Mouse (Mus musculus): ENCODE data around the gene Gnmt. TPM values are rescaled to one million over a fixed set of nuclear protein-coding genes. Genes with fewer than 3 reads are reported as not detected.
A peak's percentile ranks its signal among the peaks of the same experiment; 100 is the strongest.

The Gnmt gene
- total RNA-seq (2012; rRNA removed) (0.23 and 0.62 TPM in 2 replicates), polyA plus RNA-seq (2012; ENCODE audit: insufficient read depth in 1 of 2, insufficient read length in 2 of 2, low read depth in 1 of 2, low replicate concordance in 2 of 2, missing spikeins in 1 of 2) (1 to 10 TPM in 1 of 2 experiments, not detected in 1; 1.6 TPM)

GRCm38 (mm10) chr17:46728904-46729318 is at the start of gene Gnmt:
TSS of gene Gnmt (minus strand) at chr17:46729168.
- no peaks in the 10 kb centered on the region for H3K9me3 ChIP-seq (replicated peaks; ENCODE audit: insufficient read depth, low read length)
- no peaks in the 10 kb centered on the region for H3K27me3 ChIP-seq (ENCODE audit: control insufficient read depth in 1 of 2, insufficient read depth in 2 of 2, low read length in 2 of 2)
- no peak within 1 kb of the TSS for H3K4me3 ChIP-seq (ENCODE audit: control insufficient read depth in 1 of 2, insufficient read depth in 1 of 2, low read depth in 2 of 2, low read length in 2 of 2)
- no peak within 1 kb of the TSS for H3K27ac ChIP-seq (ENCODE audit: control insufficient read depth, low read depth, low read length)
- TF ChIP-seq NRF1 (IDR thresholded peaks at IDR 0.05; ENCODE audit: insufficient read depth, low read depth, low read length, poor library complexity, severe bottlenecking): no peak
- 0 out of 4 replicates have a peak, but pooled peaks of 1 of the 2 experiments have one; percentile 23 for TF ChIP-seq POLR2A (IDR thresholded peaks at IDR 0.05; ENCODE audit: control insufficient read depth in 1 of 2, insufficient read depth in 1 of 2, low read depth in 1 of 2, low read length in 2 of 2, poor library complexity in 1 of 2)
- no peaks in the 10 kb centered on the region for H3K36me3 ChIP-seq (ENCODE audit: control insufficient read depth in 1 of 2, insufficient read depth in 2 of 2, low read length in 2 of 2)
- no peaks in the 10 kb centered on the region for H3K4me1 ChIP-seq (ENCODE audit: control insufficient read depth in 1 of 2, insufficient read depth in 2 of 2, low read length in 2 of 2)
- no peak for DNase-seq (ENCODE audit: low read depth, low spot score)
- H3K9ac ChIP-seq (ENCODE audit: control insufficient read depth, low read depth, low read length, poor library complexity, severe bottlenecking): no peak within 1 kb of the TSS
- H3K79me2 ChIP-seq (ENCODE audit: control insufficient read depth, insufficient read depth, low read length, poor library complexity): no peaks in the 10 kb centered on the region

DNA sequence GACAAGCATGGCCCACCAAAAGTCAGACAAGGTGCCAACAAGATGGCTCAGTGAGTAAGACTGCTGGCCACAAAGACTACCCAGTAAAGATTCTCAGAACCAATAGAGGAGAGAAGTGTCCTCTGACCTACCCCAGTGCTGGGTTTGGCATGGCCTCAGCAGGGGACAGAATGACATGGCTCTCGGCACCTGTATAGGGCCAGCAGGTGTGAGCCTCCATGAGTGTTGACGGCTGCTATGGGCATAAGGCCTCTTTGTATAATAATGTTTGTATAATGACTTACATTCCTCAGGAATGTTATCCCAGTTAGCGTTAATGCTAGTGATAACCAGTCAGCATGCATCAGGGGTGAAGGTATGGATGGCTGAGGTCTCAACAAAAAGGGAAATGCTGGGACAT is 47.1 kb upstream of the Gnmt start:
- Histone ChIP-seq H3K27me3 (ENCODE audit: control insufficient read depth in 1 of 2, insufficient read depth in 2 of 2, low read length in 2 of 2) (no peaks in the 10 kb centered on the region), H3K27ac (ENCODE audit: control insufficient read depth, low read depth, low read length) (no peak overlapping the region), H3K79me2 (ENCODE audit: control insufficient read depth, insufficient read depth, low read length, poor library complexity) (peaks cover 15% of the 10 kb centered on the region), H3K4me1 (ENCODE audit: control insufficient read depth in 1 of 2, insufficient read depth in 2 of 2, low read length in 2 of 2) (peaks cover 0 to 11% of the 10 kb centered on the region in 2 experiments; a peak in 2 of 4 replicates), H3K9me3 (replicated peaks; ENCODE audit: insufficient read depth, low read length) (no peaks in the 10 kb centered on the region), H3K9ac (ENCODE audit: control insufficient read depth, low read depth, low read length, poor library complexity, severe bottlenecking) (no peak overlapping the region), H3K36me3 (ENCODE audit: control insufficient read depth in 1 of 2, insufficient read depth in 2 of 2, low read length in 2 of 2) (peaks cover 5 to 6% of the 10 kb centered on the region in 2 experiments), H3K4me3 (ENCODE audit: control insufficient read depth in 1 of 2, insufficient read depth in 1 of 2, low read depth in 2 of 2, low read length in 2 of 2) (no peak overlapping the region)
- TF ChIP-seq ZMIZ1 (IDR thresholded peaks at IDR 0.05; ENCODE audit: low read depth, low read length) (0 out of 2 replicates have a peak, but pooled peaks have one; percentile 56), POLR2A (IDR thresholded peaks at IDR 0.05; ENCODE audit: control insufficient read depth in 1 of 2, insufficient read depth in 1 of 2, low read depth in 1 of 2, low read length in 2 of 2, poor library complexity in 1 of 2) (0 out of 4 replicates have a peak, but pooled peaks of 1 of the 2 experiments have one; percentile 39), POLR2AphosphoS2 (IDR thresholded peaks at IDR 0.05; ENCODE audit: low read length) (no peak), MAFK (IDR thresholded peaks at IDR 0.05; ENCODE audit: borderline replicate concordance, low read depth, low read length) (no peak)
- peak; percentile 28 for DNase-seq (ENCODE audit: low read depth, low spot score)

DNA sequence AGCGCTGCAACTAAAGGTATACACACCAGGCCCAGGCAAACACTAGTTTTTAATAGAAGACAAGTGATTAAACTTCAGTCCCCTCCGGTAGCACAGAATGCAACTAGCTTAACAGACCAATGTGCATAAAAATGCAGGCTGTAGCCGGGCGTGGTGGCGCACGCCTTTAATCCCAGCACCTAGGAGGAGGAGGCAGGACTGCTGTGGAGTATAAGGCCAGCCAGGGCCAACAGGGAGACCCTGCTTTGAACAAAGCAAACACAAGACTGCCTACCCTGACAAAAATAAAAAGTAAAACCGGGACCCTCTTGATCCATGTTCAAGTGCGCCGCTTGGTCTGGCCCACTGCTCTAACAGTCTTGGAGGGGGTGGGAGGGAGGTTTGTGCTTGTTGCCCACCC is 46.1 kb upstream of the Gnmt start:
- Histone ChIP-seq H3K27ac (ENCODE audit: control insufficient read depth, low read depth, low read length) (no peak overlapping the region), H3K9ac (ENCODE audit: control insufficient read depth, low read depth, low read length, poor library complexity, severe bottlenecking) (no peak overlapping the region), H3K79me2 (ENCODE audit: control insufficient read depth, insufficient read depth, low read length, poor library complexity) (peaks cover 10% of the 10 kb centered on the region), H3K36me3 (ENCODE audit: control insufficient read depth in 1 of 2, insufficient read depth in 2 of 2, low read length in 2 of 2) (peaks cover 0 to 3% of the 10 kb centered on the region in 2 experiments; a peak in 3 of 4 replicates), H3K4me1 (ENCODE audit: control insufficient read depth in 1 of 2, insufficient read depth in 2 of 2, low read length in 2 of 2) (peaks cover 0 to 7% of the 10 kb centered on the region in 2 experiments; a peak in 1 of 4 replicates), H3K4me3 (ENCODE audit: control insufficient read depth in 1 of 2, insufficient read depth in 1 of 2, low read depth in 2 of 2, low read length in 2 of 2) (no peak overlapping the region), H3K27me3 (ENCODE audit: control insufficient read depth in 1 of 2, insufficient read depth in 2 of 2, low read length in 2 of 2) (no peaks in the 10 kb centered on the region), H3K9me3 (replicated peaks; ENCODE audit: insufficient read depth, low read length) (no peaks in the 10 kb centered on the region)
- no peak for DNase-seq (ENCODE audit: low read depth, low spot score)
- TF ChIP-seq POLR2AphosphoS2 (IDR thresholded peaks at IDR 0.05; ENCODE audit: low read length) (no peak), SMC3 (IDR thresholded peaks at IDR 0.05; ENCODE audit: low read depth, low read length) (no peak), UBTF (IDR thresholded peaks at IDR 0.05; ENCODE audit: borderline replicate concordance, insufficient read depth, low read depth, low read length) (no peak), USF1 (IDR thresholded peaks at IDR 0.05; ENCODE audit: low read depth, low read length) (no peak), MAX (IDR thresholded peaks at IDR 0.05; ENCODE audit: low read length) (no peak), BHLHE40 (IDR thresholded peaks at IDR 0.05; ENCODE audit: borderline replicate concordance, low read depth, low read length) (no peak), MYB (IDR thresholded peaks at IDR 0.05; ENCODE audit: low read depth, low read length) (no peak), ELF1 (IDR thresholded peaks at IDR 0.05; ENCODE audit: low read depth, low read length) (no peak), CTCF (IDR thresholded peaks at IDR 0.05 in 2 of 3, conservative IDR thresholded peaks at IDR 0.05 in 1 of 3; ENCODE audit: control insufficient read depth in 1 of 3, insufficient read depth in 1 of 3, low read depth in 2 of 3, low read length in 3 of 3, poor library complexity in 1 of 3, severe bottlenecking in 1 of 3) (no peak), NRF1 (IDR thresholded peaks at IDR 0.05; ENCODE audit: insufficient read depth, low read depth, low read length, poor library complexity, severe bottlenecking) (no peak), CHD2 (IDR thresholded peaks at IDR 0.05; ENCODE audit: low read length) (no peak), ZKSCAN1 (IDR thresholded peaks at IDR 0.05; ENCODE audit: low read depth, low read length) (no peak), SIN3A (IDR thresholded peaks at IDR 0.05; ENCODE audit: low read length) (no peak), MXI1 (IDR thresholded peaks at IDR 0.05; ENCODE audit: low read depth, low read length) (no peak)
